Mouse (Mus musculus) heart, embryonic 14.5 days (tissue): Measurements from ENCODE around the gene Nos1ap. TPM values are rescaled to one million over a fixed set of nuclear protein-coding genes. Genes with fewer than 3 reads are reported as not detected.

Source experiments
- ATAC-seq: fragments of 200-750 bp; cut with Nextera tagmentation; 2 replicates; pipeline ENCODE4 v1.8.0; 2017; ENCODE audit warnings: low read depth, moderate TSS enrichment; ENCODE audit not compliant: insufficient number of reproducible peaks, insufficient read depth, low FRiP score
- H3K27ac ChIP-seq, 2 experiments: fragments of 200-500 bp in 1 of 2; fragments of 300-500 bp in 1 of 2; sonication (generic) in 1 of 2; replicated peaks in 1 of 2; 2 replicates each; pipeline ENCODE4 v1.5.1; 2012 to 2014; ENCODE audit warnings: low read depth in 2 of 2, low read length in 2 of 2, control low read depth in 1 of 2, mild to moderate bottlenecking in 1 of 2, mixed read lengths in 1 of 2; ENCODE audit not compliant: control insufficient read depth in 1 of 2, insufficient read depth in 1 of 2
- H3K27me3 ChIP-seq: fragments of 300-500 bp; sonication (generic); 2 replicates; pipeline ENCODE4 v1.6.1; 2014; ENCODE audit warnings: mild to moderate bottlenecking, low read length, control low read depth; ENCODE audit not compliant: control insufficient read depth, insufficient read depth
- H3K36me3 ChIP-seq: fragments of 300-500 bp; sonication (generic); 2 replicates; pipeline ENCODE4 v1.6.1; 2014; ENCODE audit warnings: mild to moderate bottlenecking, control low read depth, low read length, mixed read lengths; ENCODE audit not compliant: control insufficient read depth, insufficient read depth
- H3K4me1 ChIP-seq, 2 experiments: fragments of 200-500 bp in 1 of 2; fragments of 300-500 bp in 1 of 2; sonication (generic) in 1 of 2; 2 replicates each; pipeline ENCODE4 v1.6.1; 2012 to 2014; ENCODE audit warnings: low read length in 2 of 2, control low read depth in 1 of 2, mixed read lengths in 1 of 2; ENCODE audit not compliant: control insufficient read depth in 2 of 2, insufficient read depth in 2 of 2
- H3K4me2 ChIP-seq: fragments of 300-500 bp; sonication (generic); 2 replicates; pipeline ENCODE4 v1.6.1; 2014; ENCODE audit warnings: mild to moderate bottlenecking, low read length
- H3K4me3 ChIP-seq, 2 experiments: fragments of 200-500 bp in 1 of 2; fragments of 300-500 bp in 1 of 2; sonication (generic) in 1 of 2; 2 replicates each; pipeline ENCODE4 v1.5.1; 2012 to 2014; ENCODE audit warnings: low read length in 2 of 2, mild to moderate bottlenecking in 2 of 2, control low read depth in 1 of 2, low read depth in 1 of 2, moderate library complexity in 1 of 2; ENCODE audit not compliant: control insufficient read depth in 1 of 2, insufficient read depth in 1 of 2
- H3K9ac ChIP-seq: fragments of 300-500 bp; sonication (generic); 2 replicates; pipeline ENCODE4 v1.6.1; 2014; ENCODE audit warnings: mild to moderate bottlenecking, low read length
- H3K9me3 ChIP-seq: fragments of 300-500 bp; sonication (generic); 2 replicates; pipeline ENCODE4 v1.6.1; 2016; ENCODE audit warnings: low read length, control low read depth; ENCODE audit not compliant: control insufficient read depth
- WGBS: fragments of 180-500 bp; shearing (Covaris S2); extraction: QIAGEN DNeasy Blood & Tissue Kit; methylation state at CpG from one replicate; pipeline ENCODE4 v1.1.7; 2014; 5-methylcytosine and 5-hydroxymethylcytosine counted together
- polyA plus RNA-seq: library from polyadenylated mRNA; unstranded; fragments of >200 nt; fragmentation: Nextera tagmentation; extraction: Ambion mirVana; gene quantifications from 2 replicates; pipeline ENCODE4 v1.2.1, GENCODE M21; 2014

The Nos1ap gene
- polyA plus RNA-seq, 1 experiment from 2014 or later = 18.3 TPM

DNA sequence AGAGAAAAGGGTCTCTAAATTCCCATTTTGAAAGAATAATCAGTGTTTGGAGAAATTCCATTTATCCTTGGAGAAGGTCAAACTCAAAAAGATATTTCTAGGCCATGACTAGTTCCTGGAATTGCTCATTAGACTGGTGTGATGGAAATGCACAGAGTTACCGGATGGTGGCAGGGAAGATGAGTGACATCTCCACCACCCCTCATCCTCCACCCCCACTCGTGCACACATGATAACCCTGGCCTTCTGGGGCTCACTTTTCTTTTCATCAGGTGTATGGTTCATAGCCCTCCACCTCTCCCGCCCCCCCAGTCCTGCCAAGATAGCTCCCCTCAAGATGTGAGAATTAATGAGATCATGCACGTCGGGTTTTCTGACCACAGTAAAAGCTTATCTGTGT lies 296.4 kb downstream of the Nos1ap start:
- Histone ChIP-seq H3K4me1 (peaks cover 9 to 12% of the 10 kb centered on the region in 2 experiments), H3K4me3 (no peak overlapping the region), H3K9me3 (peaks cover 4% of the 10 kb centered on the region), H3K27me3 (no peaks in the 10 kb centered on the region), H3K4me2 (no peak overlapping the region), H3K36me3 (no peaks in the 10 kb centered on the region), H3K27ac (no peak overlapping the region), H3K9ac (no peak overlapping the region)
- 62% methylated on average over 5 of the region's 5 CpGs for WGBS
- ATAC-seq = no peak

- ATAC-seq = no peak
- H3K9me3 ChIP-seq = peaks cover 4% of the 10 kb centered on the region
- 46% methylated on average over 9 of the region's 9 CpGs for WGBS
- H3K27ac ChIP-seq = no peak overlapping the region
- H3K4me2 ChIP-seq = no peak overlapping the region
- no peaks in the 10 kb centered on the region for H3K27me3 ChIP-seq
- H3K9ac ChIP-seq = no peak overlapping the region
- no peak overlapping the region for H3K4me3 ChIP-seq
- H3K4me1 ChIP-seq = peaks cover 9 to 12% of the 10 kb centered on the region in 2 experiments
- no peaks in the 10 kb centered on the region for H3K36me3 ChIP-seq
Observed at GRCm38 (mm10) chr1:170292239-170292951, 297.3 kb downstream of the Nos1ap start.

GRCm38 (mm10) chr1:170282415-170283129 lies 307.1 kb downstream of the Nos1ap start:
- 66% methylated on average over 4 of the region's 4 CpGs for WGBS
- Histone ChIP-seq H3K9ac (no peak overlapping the region), H3K36me3 (no peaks in the 10 kb centered on the region), H3K4me3 (no peak overlapping the region), H3K4me2 (no peak overlapping the region), H3K27ac (no peak overlapping the region), H3K9me3 (no peaks in the 10 kb centered on the region), H3K4me1 (no peaks in the 10 kb centered on the region), H3K27me3 (no peaks in the 10 kb centered on the region)
- ATAC-seq = no peak

DNA sequence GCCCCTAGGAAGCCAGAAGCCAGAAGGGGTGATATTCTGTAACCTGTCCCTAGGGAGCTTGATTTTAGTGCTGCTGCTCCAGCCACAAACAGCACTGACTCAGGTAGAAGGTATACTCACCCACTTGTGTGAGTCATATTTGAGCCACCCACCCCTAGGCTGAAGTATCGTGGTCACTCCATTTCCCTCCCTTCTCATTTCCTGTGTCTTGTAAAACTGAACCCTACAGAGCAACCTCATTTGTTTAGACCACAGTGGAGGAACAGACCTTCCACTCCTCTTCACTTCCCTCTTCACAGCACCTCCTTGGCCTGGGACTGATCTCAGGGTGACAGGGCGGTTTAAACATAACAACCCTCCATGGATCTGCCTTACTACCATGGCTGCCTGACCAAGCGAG lies 312.6 kb downstream of the Nos1ap start, which contains the start of gene Sh2d1b1:
TSS of gene Sh2d1b1 (plus strand) at position 305 of the 400 bp plus-strand sequence.
- H3K4me2 ChIP-seq = no peak within 1 kb of the TSS
- H3K9me3 ChIP-seq = no peaks in the 10 kb centered on the region
- no peak within 1 kb of the TSS for H3K27ac ChIP-seq
- no peak for ATAC-seq
- no peaks in the 10 kb centered on the region for H3K4me1 ChIP-seq
- H3K36me3 ChIP-seq = no peaks in the 10 kb centered on the region
- no peak within 1 kb of the TSS for H3K4me3 ChIP-seq
- no peaks in the 10 kb centered on the region for H3K27me3 ChIP-seq
- no peak within 1 kb of the TSS for H3K9ac ChIP-seq
- WGBS = 56% methylated on average over 2 of the region's 3 CpGs

- Histone ChIP-seq H3K36me3 (no peaks in the 10 kb centered on the region), H3K4me1 (no peaks in the 10 kb centered on the region), H3K4me2 (no peak overlapping the region), H3K27me3 (no peaks in the 10 kb centered on the region), H3K9me3 (no peaks in the 10 kb centered on the region), H3K27ac (no peak overlapping the region), H3K4me3 (no peak overlapping the region), H3K9ac (no peak overlapping the region)
- ATAC-seq = no peak
Observed at GRCm38 (mm10) chr1:170273252-170273651, 316.4 kb downstream of the Nos1ap start.

DNA sequence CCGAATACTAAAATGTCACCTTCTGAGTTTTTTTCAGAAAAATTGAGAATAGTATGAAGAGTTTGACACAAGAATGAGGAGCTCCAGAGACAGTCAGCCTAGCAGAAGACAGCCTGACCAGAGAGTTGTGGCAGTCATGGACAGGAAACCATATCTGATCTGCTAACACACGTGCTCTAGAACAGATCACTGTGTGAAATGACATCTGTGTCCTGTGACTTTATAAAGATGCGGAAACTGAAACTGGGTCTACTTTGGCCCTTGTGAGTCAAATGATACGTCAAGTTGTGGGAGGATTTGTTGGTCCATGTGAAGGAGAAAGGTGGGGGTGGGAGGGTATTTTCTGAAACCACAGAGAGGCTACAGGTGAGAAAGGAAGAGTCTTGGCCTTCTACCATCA lies 319.0 kb downstream of the Nos1ap start:
- Histone ChIP-seq H3K9ac (no peak overlapping the region), H3K36me3 (no peaks in the 10 kb centered on the region), H3K4me1 (no peaks in the 10 kb centered on the region), H3K27ac (no peak overlapping the region), H3K9me3 (peaks cover 12% of the 10 kb centered on the region), H3K4me3 (no peak overlapping the region), H3K27me3 (no peaks in the 10 kb centered on the region), H3K4me2 (no peak overlapping the region)
- WGBS = 70% methylated on average over 4 of the region's 4 CpGs
- no peak for ATAC-seq

DNA sequence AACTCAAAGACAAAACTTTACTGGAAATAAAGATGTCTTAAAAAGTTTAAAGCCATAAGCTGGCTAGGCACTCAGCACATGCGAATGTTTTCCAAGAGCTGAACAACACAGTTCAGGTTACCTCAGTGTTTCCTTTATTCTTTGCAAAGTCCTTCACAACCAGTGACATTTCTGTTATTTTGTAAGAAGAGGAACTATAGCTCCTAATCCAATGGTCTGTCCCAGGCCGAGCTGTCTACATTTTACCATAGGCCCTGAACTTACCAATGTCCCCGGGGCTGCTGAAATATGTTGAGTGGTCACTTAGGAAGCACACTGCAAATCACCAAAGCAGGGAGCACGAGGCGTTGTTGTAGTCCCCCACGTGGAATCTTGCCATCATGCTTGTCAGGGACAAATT lies 319.4 kb downstream of the Nos1ap start:
- no peak overlapping the region for H3K27ac ChIP-seq
- H3K9ac ChIP-seq = no peak overlapping the region
- H3K36me3 ChIP-seq = no peaks in the 10 kb centered on the region
- peaks cover 12% of the 10 kb centered on the region for H3K9me3 ChIP-seq
- WGBS = 65% methylated on average over 6 of the region's 6 CpGs
- no peaks in the 10 kb centered on the region for H3K27me3 ChIP-seq
- no peak for ATAC-seq
- no peaks in the 10 kb centered on the region for H3K4me1 ChIP-seq
- H3K4me3 ChIP-seq = no peak overlapping the region
- H3K4me2 ChIP-seq = no peak overlapping the region
